Mouse (Mus musculus) spleen, postnatal 10 days (tissue): Measurements from ENCODE around the gene Arhgdia.

Source experiments
- DNase-seq, 2 experiments: peaks; one replicate each; pipeline ENCODE4 v3.0.0; 2021 to 2022; ENCODE audit warnings: low spot score in 2 of 2

Gene Arhgdia

DNA sequence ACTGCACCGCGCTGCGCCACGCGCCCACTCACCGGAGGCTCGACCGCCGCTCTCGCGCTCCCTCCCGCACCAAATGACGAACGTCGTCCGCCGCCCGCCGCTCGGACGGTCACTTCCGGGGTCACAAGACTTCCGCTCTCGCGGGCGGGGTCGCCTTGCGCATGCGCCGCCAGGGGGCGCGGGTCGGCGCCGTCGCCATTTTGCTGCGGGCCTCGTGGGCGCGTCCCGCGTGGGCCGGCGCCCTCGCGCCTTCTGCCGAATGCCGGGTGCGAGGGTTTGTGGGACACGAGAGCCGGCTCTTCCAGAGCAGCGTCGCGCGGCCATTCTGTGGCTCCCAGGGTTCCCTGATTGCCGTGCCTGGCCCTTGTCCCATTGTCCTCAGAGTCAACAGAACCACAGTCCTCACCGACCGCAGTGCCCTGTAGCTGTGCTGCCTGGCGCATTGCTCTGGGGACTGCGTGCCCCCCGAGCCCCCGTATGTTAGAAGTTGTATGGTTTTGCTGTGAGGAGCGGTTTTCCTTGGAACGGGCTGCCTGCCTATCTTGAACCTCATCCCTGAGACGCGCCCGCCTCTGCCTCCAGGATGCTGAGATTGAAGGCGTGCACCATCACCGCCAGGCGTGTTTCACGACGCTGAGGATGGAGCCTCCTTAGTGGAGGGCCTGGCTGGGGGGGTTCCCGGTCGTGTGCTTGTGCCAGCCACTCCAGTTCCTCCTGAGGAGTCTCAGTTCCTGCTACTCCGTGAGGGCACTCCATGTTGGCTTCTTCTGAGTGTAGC is at the start of gene Arhgdia:
TSS of gene Arhgdia (minus strand) at position 135 of the 778 bp plus-strand sequence.
- peak; percentile 87 to 89 for DNase-seq

DNA sequence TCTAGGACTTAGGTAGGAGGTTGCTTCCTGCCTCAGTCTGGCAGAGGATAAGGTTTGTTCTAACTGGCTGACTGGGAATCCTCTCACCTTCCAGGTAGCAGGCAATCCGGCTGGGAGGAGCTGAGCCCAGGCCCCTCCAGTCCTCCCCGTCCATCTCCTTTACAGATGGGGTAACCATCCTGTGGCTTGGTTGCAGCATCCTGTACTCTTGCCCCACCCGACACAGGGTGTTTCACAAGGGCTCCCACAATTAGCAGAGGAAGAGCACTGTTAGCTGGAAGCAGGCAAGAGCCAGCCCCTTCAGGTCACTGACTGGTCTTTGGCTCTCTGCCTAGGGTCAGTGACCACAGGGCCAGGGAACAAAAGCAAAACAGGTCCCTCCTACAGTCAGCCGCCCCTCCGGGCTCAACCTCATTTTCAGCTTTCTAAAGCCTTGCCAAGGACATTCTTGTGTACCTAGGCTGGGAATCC is 49.0 kb upstream of the Arhgdia start:
- DNase-seq = peak; percentile 60 to 65

DNA sequence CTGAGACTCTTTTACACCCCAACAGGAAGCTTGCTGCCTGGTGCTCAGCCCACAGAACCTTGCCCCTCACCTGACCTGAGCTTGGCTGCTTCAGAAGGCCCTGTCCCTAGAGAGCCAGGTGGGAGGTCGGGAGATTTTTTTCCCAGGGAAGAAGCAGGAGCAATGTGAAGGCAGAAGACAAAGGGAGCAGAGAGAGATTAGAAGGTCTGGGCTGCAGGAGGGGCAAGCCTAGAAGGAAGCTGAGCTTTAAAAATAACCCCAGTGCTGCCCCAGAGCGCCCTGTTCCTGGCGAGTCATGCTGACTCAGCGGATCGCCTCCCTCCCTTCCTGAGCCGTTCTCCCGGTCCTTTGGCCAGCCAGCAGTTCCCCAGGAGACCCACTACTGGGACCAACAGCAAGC is 48.5 kb upstream of the Arhgdia start:
- DNase-seq = peak; percentile 84 to 90

DNA sequence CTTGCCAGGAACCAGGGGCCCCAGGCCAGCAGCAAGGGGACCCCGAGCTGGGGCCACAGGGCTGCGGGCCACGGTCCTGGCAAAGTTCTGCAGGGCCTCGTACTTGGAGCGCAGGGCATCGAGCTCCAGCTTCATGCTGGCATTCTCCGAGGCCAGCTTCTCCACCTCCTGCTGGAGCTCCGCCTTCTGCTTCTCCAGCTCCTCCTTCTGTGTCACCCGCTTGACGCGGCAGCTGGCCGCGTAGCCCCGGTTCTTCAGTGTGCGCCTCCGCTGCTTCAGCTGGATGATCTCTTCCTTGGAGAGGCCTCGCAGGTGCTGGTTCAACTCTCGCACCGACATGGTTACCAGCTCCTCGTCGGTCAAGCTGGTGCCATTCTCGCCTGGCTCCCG is 47.9 kb upstream of the Arhgdia start:
- DNase-seq = peak; percentile 81 to 84

DNA sequence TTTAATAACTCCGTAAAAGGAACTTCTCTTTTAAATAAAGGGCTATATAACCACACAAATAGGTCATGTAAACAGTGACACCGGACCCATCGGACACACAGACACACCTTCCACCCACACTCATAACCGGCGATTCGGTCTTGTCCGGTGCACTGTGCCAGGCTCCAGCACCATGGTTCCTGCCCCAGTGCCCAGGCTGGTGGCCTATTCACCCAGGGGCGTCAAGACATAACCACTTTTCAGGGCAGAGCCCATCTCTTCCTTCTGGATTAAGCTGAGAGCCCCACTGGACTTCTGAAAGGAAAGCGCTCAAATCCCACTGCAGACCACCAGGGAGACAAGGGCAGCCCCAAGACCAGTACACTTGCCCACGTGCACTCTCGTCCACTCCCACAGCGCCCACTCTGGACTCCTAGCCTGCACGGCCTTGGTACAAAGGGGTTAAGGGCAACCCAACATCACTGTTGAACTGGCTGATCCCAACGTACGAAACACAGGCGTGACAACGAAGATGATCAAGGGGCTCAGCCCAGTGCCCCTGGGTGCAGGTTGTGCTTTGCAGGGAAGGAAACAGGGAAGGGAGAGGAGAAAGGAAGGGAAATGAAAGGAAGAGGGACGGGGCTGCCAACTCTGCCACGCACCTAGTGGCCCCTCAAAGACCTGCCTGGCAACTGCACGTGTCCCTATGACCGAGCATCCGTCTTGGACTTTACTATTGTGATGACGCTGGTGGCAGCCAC is 47.3 kb upstream of the Arhgdia start:
- DNase-seq = peak in 1 of 2 experiments; percentile 31

DNA sequence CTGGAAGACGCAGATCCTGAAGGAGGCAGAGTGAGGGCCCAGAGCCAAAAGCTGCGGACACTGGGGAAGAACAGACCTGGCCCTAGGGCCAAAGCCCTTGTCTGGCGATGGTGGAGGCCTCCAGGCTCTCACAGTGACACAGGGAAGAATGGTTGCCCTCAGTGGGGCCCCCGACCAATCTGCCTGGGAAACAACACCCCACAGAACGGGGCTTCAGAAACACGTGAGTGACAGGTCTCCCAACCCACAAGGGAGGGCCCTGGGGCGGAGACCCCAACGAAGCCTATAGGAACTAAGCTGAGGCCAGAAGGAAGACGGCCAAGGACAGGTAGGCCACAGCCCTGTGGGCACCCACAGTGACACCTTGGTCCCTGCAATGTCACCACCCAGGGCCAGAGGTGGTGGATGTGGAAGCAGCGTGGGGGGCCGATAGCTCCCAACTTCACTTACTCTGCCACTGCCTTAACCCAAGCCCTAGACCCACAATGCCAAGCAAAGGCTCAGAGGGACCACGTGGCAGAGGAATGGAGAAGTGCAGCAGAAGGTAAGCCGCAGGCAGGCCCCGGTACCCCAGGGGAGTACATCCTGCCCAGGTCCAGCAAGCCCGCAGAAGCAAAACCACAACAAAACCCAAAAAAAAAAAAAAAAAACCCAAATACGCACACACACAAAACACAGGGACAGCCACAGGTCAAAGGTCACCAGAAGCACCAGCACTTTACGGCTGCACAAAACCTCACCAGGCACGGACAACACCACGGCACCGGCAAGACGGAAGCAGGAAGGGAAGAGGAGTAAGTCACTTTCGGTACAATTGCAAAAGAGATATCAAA is 46.3 kb upstream of the Arhgdia start:
- DNase-seq = peak in 1 of 2 experiments; percentile 70

DNA sequence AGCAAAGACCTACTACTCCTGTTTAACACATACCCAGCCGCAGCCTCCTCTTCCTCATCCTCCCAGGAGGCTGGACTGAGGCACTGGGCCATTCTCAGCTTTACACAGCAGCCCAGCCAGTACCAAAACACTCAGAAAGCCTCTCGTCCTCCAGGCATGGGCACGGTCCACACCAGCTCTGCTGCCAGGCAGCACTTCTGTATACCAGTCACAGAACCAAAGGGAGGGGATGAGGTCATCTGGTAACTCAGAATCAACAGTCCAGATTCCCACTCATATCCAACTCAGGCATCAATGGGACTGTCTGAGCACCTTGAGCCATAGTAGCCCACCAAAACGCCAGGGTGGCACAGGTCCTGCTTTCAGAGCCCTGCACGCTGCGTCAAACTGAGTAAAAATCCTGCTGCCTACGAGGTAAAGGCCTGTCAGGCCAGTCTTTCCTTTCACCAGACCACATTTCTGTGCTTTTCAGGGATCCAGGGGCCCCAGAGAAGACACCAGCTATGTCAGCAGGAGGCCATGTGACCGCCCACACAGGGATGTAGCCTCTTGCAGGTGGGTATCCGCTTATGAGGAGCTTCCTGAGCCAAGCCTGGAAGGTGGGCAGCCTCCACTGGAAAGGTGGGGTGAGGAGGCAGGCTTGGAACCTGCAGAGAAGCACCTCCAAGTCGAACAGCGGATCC is 45.5 kb upstream of the Arhgdia start:
- peak in 1 of 2 experiments; percentile 19 for DNase-seq

DNA sequence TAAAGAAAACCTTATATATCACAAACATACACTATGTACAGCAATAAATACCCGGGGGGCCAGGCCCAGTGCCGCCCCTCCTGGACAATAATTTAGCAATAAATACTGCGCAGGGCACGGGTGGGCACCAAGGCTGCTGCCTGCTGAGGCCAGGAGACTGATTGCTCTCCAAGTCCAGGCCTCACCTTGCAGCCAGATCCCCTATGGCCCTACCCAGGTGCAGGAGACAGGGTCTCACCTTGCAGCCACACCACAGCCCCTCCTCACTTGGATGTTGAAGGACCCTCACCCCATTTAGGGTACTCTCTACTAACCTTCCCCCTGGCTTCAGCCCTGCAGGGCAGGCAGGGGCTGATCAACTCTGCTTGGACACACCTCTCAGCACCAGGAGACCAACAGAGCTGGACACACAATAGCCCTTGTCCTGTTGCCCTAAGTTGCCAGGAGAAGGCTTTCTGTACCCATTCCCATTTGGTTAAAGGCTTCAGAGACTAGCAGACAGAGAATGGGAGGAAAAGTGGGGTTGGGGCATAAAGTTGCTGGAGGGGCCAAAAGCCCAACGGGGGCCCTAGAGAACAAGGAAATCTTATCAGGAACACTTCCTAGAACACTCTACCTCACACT is 43.8 kb upstream of the Arhgdia start, which contains the start of gene Sirt7:
TSS of gene Sirt7 (minus strand) at position 89 of the 624 bp plus-strand sequence.
- DNase-seq = no peak

DNA sequence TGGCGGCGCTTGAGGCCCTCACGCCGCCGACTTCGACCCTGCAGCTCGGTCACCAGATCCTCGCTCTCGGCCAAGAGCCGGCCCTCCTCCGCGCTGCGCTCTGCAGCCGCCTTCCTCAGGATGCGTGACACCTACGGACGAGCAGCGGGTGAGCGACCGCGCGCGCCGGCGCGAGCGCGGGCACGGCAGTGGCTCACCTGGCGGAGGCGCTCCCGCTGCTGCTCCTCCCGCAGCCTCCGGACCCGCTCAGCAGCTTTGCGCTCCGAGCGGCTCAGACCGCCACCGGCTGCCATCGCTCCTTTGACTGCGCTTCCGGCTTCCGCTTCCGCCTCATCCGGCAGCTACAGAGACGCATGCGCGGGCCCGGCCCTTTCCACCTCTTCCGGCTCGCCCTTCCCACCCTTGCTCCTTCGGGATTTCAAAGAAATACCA is 43.3 kb upstream of the Arhgdia start:
- DNase-seq = peak; percentile 74 to 92

DNA sequence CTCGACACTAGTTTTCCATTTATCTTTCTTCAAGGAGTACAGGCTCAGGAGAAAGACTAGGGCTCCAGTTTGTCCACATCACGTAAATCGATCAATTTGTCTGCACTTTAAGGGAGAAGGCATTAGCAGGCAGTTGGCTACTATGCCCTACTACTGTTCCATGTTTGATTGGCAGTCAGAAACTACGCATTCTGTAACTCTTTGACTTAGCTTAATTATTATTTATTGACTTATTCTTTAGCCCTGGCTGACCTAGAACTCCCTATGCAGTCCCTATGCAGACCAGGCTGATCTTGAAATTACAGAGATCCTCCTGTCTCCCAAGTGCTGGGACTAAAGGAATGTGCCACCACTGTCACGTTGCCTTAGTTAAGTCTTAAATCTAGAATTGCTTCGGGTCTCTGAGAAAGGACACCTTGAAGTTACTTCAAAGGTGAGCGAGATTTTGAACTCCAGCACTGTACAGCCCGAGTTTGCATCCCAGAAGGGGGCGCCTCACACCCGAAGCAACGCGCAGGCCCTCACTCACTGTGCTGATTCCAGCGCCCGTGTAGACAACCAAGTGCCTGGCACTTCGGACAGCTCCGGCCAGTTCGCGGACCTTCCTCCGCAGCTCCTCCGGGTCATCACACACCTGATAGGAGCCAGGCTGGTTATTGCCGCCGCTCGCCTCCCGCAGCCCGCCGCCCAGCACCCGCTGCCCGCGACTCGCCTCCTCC is 42.7 kb upstream of the Arhgdia start:
- peak in 1 of 2 experiments; percentile 88 for DNase-seq

DNA sequence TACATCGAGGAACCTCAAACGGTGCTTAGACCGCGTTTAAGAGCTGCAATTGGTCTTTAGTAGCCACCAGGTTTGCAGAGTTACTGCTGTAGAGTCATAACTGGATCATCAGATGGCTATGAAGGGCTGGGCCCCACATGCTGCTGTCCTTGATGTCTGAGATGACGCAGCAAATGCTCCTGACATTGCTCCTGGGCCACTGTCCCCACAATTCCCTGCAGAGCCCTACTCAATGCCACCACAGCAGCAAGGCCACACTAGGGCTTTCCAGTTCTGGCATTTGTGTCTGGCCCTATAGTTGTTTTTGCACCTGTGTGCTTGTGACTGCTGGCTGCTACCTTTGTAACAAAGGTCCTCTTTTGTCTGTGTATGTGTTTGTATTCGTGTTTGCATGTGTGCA is 41.4 kb upstream of the Arhgdia start:
- no peak for DNase-seq

DNA sequence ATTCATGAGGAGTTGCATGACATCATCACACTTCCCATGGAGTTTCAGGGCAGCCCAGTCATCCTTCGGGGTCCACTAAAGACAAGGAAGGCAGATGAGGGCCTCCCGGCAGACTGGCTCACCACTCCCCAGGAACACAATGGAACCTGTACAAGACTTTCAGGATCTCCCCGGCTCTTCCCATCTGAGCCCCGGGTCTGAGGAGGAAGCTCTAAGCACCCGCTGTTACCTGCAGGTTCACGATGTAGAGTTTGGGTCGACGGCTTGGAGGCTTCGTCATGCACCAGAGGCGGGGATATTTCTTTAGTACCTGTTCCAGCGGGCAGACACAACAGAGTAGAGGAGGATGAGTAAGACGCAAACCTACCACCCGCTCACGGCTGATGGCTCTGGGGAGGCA is 38.8 kb upstream of the Arhgdia start:
- DNase-seq = no peak

DNA sequence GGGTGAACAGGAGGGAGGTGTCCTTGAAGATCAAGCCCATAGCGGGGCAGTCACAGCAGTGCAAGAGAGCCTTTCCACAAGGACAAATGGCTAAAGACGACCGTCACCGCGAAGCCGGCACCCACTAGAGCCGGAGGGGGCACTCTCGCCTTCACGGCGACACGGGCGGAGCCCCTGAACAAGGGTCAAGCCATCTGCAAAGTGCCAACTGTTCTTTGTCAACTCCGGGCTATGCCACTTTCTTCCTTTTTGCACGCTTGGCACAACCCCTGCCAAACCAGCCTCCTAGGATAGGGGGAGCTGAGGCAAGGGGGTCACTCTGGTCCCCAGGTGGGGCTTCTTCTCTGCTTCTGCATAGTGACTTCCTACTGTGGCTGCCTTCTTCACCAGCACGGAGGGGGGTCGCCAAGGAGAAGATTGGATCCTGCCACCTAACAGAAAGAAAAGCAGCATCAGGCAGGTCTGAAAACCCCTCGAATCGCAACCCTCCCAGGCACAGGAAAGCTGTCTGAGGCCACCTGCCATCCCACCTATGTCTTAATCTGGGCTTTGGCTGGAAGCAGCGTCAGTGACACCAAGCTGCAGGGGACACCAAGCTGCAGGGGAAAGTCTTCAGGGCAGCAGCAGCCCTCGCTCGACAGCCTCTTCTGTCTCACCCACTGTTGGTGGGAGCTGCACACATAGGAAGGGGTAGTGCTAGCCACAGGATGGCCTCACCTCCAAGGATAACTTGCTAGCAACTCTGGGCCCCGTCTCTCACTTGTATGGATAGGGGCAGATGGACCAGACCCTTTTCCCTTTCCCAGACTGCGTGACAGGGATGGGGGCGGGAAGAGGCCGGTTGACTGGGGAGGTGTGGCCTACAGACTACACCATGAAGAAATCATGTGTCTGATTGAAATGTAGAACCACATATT is 37.5 kb upstream of the Arhgdia start:
- DNase-seq = no peak

DNA sequence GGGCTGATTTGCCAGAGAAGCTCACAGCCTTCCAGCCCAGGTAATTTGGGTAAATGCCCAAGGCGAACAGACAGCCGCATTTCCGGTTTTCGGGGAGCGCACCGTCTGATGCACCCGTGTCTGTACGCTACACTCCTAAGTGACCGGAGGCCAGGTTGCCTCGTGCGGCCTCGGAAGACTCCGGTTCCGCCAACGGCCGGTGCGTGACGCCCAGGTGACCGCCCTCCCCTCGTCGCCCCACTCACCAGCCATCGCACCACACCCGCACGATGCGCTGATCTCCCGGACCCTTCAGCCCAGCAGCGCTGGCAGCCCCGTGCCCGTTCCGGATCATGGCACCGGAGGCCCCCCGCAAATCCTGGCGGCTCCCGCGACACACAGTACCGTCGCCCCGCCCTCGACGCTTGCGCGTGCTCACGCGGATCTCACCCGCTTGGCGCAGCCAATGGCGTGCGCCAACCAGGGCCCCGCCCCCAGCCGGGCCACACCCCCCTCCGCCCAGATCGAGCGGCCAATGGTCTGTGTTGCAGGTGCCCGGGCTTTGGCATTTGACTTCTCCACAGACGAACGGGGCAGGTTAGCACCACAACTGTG is 36.2 kb upstream of the Arhgdia start, which contains the start of gene Pcyt2:
TSS of gene Pcyt2 (minus strand) at position 418 of the 594 bp plus-strand sequence.
- DNase-seq = peak; percentile 91 to 96

DNA sequence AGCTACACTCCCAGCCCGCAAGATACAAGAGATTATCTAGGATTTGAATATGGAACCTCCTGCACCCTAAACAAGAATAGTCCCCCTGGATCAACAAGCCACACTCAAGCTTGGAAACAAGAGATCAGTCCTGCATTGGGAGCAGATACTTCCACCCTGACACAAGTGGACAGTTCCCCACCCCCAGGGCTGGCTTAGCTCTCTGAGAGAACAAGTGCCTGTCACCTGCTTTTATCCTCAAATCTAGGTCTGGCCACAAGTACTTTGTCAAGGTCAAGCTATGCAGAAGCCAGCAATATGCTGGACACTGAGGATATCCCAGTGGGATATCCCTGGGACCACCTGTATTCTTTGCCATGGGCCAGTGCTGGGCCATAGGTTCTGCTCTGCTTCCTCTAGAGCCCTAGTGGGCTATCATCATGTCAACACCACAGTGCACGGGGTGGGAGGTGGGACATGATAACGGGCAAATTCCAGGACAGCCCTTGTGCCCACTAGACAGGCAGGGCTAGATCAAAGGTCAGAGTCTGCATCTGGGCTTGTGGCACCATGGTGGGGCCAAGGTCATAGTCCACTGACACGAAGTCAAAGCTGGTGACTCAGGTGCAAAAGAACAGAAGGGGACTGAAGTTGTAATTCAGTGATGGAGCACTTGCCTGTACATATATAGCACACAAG is 35.3 kb upstream of the Arhgdia start:
- no peak for DNase-seq

DNA sequence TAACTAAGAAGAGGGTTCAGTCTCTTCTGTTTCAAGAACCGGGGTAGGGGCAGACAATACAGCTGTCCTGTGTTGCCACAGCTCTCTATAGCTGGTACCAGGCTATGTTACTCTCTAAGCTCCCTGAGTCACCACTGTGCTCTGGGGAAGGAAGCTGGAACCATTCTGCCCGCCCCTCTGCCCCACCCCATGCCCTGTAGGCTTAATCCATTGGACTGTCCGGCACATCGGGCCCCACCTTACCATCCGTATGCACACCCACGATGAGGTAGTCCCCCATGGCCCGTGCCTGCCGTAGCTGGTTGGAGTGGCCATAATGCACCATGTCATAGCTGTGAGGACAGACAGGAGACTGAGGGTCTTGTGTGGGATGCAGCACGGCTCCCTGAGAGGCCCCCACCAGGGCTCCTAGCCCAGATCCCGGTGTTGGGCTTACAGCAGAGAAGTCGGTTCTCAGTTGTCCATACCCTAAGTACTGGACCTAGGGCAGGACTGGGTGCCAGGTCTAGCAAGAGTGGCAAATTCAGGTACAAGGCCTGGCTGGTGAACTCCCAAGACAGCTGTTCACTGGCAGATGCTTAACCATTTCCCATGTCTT is 34.3 kb upstream of the Arhgdia start:
- DNase-seq = no peak

DNA sequence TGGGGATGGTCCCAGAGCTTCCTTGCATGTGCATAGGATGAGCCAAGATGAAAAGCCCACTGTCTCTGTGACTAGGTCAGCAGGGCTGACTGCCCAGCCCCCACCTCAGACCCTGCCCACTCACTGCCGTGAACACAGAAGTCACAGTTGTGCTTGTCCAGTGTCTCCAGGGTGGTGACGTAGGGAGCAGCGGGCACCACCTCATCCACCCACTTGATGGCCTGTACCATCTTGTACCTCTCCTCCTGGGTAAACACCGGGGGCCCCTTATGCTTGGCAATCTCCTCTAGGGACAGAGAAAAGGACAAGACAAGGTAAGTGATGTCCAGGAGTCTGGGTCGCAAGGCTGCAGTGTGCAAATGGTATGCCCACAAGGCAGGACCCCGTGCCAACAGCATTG is 33.7 kb upstream of the Arhgdia start:
- no peak for DNase-seq

DNA sequence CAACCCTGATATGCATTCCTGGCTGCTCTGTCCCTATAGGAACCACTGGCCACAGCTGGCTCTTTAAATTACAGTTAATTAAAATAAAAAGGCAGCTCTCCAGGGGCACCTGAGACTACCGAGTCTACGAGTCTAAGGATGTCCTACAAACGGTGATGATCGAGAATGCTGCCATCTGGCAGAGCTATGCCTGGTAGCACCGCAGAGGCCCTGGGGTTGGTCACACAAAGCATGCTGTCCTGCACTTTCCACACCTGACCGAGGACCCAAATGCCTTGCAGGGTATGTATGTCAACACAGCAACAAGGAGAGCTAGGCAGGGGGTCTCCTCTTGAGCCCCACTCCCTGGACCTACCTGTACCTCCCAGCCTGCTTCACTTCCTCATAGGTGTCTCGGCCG is 32.6 kb upstream of the Arhgdia start:
- no peak for DNase-seq
